Mouse (Mus musculus) thymus, postnatal 14 days (tissue): ENCODE measurements at regions not wholly inside any gene's neighbourhood (a gene's known extent, or its start where the extent isn't known, plus 50 kb on each side); places are given as distances from the start of the nearest gene placed in this dataset.
A peak's percentile ranks its signal among the peaks of the same experiment; 100 is the strongest.

Source experiments
- DNase-seq: peaks from one replicate; pipeline ENCODE4 v3.0.0; 2021

DNA sequence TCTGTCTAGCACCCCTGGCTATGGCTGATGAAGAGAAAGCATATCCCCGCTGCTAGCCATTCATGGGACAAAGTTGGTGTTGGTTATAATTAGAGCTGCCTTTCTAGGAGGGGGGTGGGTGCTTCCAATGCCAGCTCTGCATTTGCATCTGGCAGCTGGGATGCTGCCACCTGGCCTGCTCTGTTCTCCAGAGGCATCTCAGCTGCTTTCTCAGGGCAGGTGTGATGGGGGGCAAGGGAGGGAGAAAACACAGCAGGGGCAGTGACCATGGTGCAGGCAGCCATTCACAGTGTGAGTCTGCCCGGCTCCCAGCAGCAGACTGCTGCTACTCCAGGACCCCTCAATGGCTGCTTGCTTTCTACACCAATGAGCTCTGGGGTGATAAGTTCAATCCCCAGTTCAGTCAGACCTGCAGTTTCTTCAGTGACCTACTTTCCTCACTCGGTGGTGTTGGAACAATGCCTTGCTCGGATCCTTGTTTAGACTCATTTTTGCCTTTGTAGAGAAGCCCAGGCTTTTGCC, 73.9 kb upstream of the Klf7 start:
- peak; percentile 33 for DNase-seq

DNA sequence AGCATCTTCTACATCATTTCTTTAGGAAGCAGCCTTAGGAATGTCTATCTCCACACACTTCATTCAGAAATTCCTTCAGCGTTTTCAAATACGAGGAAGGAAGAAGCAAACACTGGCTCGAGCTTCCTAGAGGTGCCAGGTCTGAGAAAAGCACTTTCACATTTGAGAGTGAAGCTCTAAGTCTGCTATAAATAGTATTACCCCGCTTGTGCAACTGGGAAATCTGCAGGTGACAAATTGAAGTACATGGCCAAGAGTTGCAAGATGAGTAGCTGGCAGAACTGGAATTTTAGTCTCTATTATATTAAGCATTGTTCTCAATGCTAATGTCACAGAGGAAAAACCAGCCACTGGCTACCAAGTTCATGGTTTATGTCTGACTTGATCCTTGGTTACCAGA, 73.2 kb upstream of the Klf7 start:
- DNase-seq, result no peak

GRCm38 (mm10) chr1:64193150-64193838, 71.2 kb upstream of the Klf7 start:
- DNase-seq, result peak; percentile 8

DNA sequence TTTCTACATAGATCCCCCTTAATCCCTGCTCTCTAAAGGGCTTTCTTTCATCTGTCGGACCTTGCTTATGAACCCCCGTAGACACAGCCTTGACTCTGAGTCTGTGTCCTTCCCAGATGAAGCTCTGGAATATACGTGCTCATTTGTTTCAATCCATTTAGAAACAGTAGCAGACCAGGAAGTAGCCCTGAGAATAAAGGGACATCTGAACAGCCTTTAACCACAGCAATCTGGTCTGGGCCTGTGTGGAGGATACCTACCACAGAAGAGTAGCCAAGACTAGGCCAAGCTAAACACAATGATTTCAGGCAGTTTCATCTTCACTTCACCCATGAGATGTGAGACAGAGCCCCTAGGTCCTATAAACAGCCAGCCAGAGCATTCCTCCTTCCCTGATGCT, 70.7 kb upstream of the Klf7 start:
- DNase-seq, result no peak

GRCm38 (mm10) chr1:64191242-64192220, 69.4 kb upstream of the Klf7 start:
- DNase-seq, result no peak

DNA sequence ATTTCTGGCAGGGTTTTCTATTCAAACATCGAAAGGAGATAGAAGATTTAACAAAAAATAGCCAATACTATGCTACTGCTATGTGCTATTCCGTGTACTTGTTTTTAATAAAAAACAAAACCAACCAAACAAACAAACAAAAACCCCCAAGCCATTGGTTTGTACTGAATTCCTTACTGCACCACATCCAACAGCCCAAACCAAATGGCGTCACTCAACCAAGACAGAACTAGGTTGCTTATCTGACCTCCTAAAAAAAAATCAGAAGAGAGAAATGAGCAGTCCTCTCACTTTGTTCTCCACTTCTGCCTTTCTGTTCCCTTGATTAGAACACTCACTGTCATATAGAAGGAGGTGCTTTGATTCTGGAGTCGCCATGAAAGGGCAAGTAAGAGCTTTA, 68.6 kb upstream of the Klf7 start:
- no peak for DNase-seq

- no peak for DNase-seq
Observed at GRCm38 (mm10) chr1:64190097-64190496, 68.0 kb upstream of the Klf7 start.

DNA sequence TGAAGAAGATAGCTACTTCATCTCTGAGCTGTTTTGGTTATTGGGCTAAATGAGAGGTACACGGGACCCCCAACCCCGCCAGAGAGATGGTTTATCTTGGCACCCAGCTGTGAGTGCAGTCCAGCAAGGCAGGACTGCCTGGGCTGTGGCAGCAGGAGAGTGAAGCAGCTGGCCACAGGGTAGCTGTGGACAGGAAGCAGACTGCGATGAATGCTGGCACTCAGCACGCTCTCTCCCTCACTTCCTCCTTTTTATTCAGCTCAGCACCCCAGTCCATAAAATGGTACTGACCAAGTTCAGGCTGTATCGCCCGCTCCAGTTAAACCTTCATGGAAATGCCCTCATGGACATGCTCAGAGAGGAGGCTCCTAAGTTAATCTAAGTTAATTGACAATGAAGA, 67.4 kb upstream of the Klf7 start:
- no peak for DNase-seq

- DNase-seq, result no peak
Observed at GRCm38 (mm10) chr1:64187796-64188513, 65.9 kb upstream of the Klf7 start.

DNA sequence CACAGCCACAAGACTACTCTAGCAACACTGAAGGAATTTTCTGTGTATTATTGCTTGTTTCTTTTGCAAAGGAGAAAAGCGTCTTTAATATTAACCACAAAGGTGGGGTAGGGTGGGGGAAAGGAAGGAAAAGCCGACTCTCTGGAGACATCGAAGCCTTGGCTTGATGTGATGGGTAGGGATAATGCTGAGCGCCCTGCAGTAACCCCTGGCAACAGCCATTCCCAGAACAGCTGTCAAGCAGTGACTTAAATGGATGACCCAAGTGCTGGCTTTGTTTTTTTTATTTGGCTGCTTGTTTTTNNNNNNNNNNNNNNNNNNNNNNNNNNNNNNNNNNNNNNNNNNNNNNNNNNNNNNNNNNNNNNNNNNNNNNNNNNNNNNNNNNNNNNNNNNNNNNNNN, 51.6 kb upstream of the Klf7 start:
- DNase-seq, result no peak

DNA sequence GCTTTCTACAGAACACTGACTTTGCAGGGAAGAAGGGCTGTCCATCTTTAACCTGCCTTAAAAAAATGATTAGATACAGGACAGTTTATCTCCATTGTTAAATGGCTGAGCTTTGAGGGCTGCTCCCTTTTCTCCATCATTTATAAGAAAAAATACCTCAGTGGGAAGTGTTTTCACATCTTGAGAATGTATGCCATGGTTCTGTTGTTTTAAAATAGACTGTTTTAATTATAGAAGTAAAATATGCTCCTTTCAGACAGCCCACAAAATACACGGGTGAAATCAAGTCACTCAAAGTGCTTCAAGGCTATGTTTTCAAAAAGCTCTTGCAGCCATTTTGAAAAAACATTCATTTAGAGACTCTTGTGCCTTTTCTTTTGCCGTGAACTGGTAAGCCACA, 50.0 kb upstream of the Klf7 start:
- no peak for DNase-seq
